Mouse (Mus musculus) urinary bladder, adult 18-20 months (tissue): ENCODE measurements around the gene Tdpoz3.
"Not testable (repeated sequence)": the region's sequence is repeated elsewhere in the genome, so short reads cannot be mapped to it uniquely, and the experiment has no call there.

Source experiments
- DNase-seq, 2 experiments: peaks; one replicate each; pipeline ENCODE4 v3.0.0; 2022; ENCODE audit warnings: low spot score in 2 of 2, mixed read lengths in 2 of 2

Gene Tdpoz3

DNA sequence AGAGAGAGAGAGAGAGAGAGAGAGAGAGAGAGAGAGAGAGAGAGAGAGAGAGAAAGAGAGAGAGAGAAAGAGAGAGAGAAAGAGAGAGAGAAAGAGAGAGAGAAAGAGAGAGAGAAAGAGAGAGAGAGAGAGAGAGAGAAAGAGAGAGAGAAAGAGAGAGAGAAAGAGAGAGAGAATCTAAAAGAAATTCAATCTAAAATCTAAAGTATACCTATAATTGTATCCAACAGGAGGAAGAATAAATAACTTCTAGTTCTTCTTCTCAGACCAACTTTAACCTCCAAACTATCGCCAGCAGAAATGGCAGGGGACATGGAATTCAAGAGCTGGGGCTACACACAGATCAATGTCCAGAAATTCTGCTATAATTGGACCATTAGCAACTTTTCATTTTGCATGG, at the start of gene Tdpoz3:
TSS of gene Tdpoz3 (plus strand) at position 301 of the 400 bp plus-strand sequence.
- not testable (repeated sequence) for DNase-seq

DNA sequence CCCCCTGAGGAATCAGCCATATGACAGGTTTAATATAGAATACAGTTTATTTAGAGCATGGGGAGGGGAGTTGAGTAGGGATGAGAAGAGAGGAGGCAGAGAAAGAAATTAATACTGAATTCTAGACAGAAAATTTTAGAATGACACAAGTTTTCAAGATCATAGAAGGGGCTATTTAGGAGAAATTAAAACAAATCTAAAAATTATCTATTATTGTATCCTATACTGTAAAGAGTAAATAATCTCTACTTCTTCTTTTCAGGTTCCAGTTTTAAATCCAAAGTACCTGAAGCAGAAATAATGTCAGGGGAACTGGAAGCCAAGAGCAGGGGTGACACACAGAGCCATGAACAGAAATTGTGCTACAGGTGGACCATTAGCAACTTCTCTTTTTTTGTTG, 29.7 kb upstream of the Tdpoz3 start, which contains the start of gene Tdpoz4:
TSS of gene Tdpoz4 (plus strand) at position 301 of the 400 bp plus-strand sequence.
- not testable (repeated sequence) for DNase-seq

DNA sequence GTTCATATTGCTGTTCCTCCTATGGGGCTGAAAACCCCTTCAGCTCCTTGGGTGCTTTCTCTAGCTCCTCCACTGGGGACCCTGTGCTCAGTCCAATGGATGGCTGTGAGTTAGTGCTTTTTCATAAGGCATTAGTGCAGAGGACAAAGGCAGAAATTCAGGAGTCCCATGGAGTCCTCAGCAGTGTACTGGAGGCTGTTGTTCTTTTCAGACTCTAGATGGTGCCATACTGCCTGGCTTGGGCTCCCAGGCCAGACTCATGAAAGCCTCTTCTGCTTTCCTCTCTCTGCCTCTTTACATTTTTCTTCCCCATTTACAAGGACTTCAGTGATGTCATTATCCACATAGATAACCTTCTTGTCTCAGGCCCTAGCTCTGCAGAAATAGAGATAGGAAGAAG, 12.5 kb upstream of the Tdpoz3 start:
- DNase-seq, result not testable (repeated sequence)

DNA sequence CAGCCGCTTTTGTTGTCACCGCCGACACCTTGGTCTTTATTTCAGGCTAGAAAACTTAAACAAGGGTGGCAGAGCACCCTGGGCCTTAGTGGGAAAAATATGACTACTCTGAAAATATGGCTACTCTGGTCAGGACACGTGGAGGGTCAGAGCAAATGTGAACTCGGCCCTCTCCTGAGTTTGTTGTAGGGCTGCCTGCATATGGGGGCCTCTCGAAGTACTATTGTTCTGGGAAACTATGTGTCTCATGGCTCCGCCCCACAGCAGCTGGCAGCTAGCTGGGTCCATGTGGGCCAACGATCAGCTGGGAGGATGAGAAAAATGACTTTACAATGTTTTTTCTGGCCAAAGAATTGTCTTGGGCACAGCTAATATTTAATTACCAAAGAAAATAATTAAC, 33.1 kb downstream of the Tdpoz3 start:
- not testable (repeated sequence) for DNase-seq

DNA sequence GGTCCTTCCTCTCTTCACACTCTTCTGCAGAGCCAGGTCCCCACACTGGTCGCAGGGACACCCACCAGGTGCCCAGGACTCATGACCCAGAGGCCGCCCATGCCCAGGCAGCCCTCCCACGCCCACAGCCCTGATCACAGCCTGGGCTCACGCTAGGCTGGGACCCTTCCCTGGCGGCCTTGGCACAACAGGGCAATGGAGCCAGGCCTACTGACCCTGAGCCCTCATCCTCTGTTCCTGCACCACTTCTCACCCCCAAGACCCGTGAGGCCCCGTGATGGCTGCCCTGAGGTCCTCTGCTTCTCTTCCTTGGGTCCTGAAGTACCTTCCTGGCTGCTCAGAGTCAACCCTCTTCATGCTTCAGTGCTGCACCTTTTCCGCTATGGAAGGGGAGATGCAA, 44.8 kb downstream of the Tdpoz3 start:
- DNase-seq, result not testable (repeated sequence)
